Mouse (Mus musculus): ENCODE results near the gene Gldc.

GRCm38 (mm10) chr19:30090163-30090562, 85.1 kb downstream of the Gldc start:
- TF ChIP-seq CTCF (conservative IDR thresholded peaks at IDR 0.05; ENCODE audit: low read length) (no peak), NANOG (IDR thresholded peaks at IDR 0.05; ENCODE audit: borderline replicate concordance, low read length) (no peak)

Data from E14TG2a.4 (cell line).